Mouse (Mus musculus): ENCODE results near the gene Rhox13.

Rhox13 gene

GRCm38 (mm10) chrX:38120982-38121381 is at the start of gene Rhox13:
Gene Rhox13, plus strand, starts transcription at chrX:38121219.
- DNase-seq = no peak

- DNase-seq = peak; percentile 51
Observed at GRCm38 (mm10) chrX:38084226-38084625, 36.8 kb upstream of the Rhox13 start.

GRCm38 (mm10) chrX:38085041-38085440 is 36.0 kb upstream of the Rhox13 start, which contains the start of gene Rhox11:
Gene Rhox11, minus strand, starts transcription at chrX:38085141.
- DNase-seq = no peak

GRCm38 (mm10) chrX:38110807-38111206 is 10.2 kb upstream of the Rhox13 start, which contains the start of gene Rhox12:
Gene Rhox12, minus strand, starts transcription at chrX:38110907.
- no peak for DNase-seq

- DNase-seq = no peak
Observed at GRCm38 (mm10) chrX:38121478-38121877, 459 bp downstream of the Rhox13 start.

GRCm38 (mm10) chrX:38159097-38159496 is 38.1 kb downstream of the Rhox13 start:
- DNase-seq = no peak

- no peak for DNase-seq
Observed at GRCm38 (mm10) chrX:38165315-38165714, 44.3 kb downstream of the Rhox13 start.

- no peak for DNase-seq
Observed at GRCm38 (mm10) chrX:38166064-38166463, 45.0 kb downstream of the Rhox13 start.

- no peak for DNase-seq
Observed at GRCm38 (mm10) chrX:38166592-38166991, 45.6 kb downstream of the Rhox13 start.
